Mouse (Mus musculus) large intestine, adult 2 months (tissue): ENCODE measurements around the gene Cdkl1. TPM values are rescaled to one million over a fixed set of nuclear protein-coding genes. Genes with fewer than 3 reads are reported as not detected.

Experiments used
- polyA plus RNA-seq: library from polyadenylated mRNA; depleted of rRNA; stranded (reverse); fragments of >200 nt; gene quantifications from 2 replicates; pipeline ENCODE4 v1.2.3, GENCODE M21; 2012; rRNA removed

Gene Cdkl1
- polyA plus RNA-seq, 1 experiment: 1.2 TPM

Other genes with a start within 250 kb of the Cdkl1 start
- gene Vcpkmt, start 208.2 kb downstream of the Cdkl1 start, polyA plus RNA-seq: 7.5 and 10.2 TPM in 2 replicates
- gene Sos2, start 109.4 kb downstream of the Cdkl1 start, polyA plus RNA-seq: 11.3 and 16.9 TPM in 2 replicates
- 5.7 and 8.7 TPM in 2 replicates for gene L2hgdh, start 66.4 kb downstream of the Cdkl1 start, polyA plus RNA-seq
- gene Atp5s, start 66.3 kb downstream of the Cdkl1 start, polyA plus RNA-seq: 9.4 and 15.4 TPM in 2 replicates
- 0.67 and 1.2 TPM in 2 replicates for gene Atl1, start 101.3 kb upstream of the Cdkl1 start, polyA plus RNA-seq
- gene Map4k5, start 101.9 kb upstream of the Cdkl1 start, polyA plus RNA-seq: 2.0 and 2.4 TPM in 2 replicates
- gene Sav1, start 195.7 kb upstream of the Cdkl1 start, polyA plus RNA-seq: 13.9 and 14.7 TPM in 2 replicates